Comparison of ENCODE assay signal across 7 mouse cellular contexts in genomic region chr9:97017811-97018641, GRCm38 (mm10). TPM values are rescaled to one million over a fixed set of nuclear protein-coding genes. Genes with fewer than 3 reads are reported as not detected.
A peak's percentile ranks its signal among the peaks of the same experiment; 100 is the strongest.
DNase-seq lines count a peak whose midpoint lies in the region; TF ChIP-seq lines count a peak whose summit lies in the region.

No protein-coding gene starts in this region.

- peak overlapping the region; percentile 57 for H3K4me3 ChIP-seq in small intestine, adult 2 months (ENCODE audit: low read depth, low read length)

- H3K27me3 ChIP-seq in small intestine, adult 2 months (ENCODE audit: control insufficient read depth, insufficient read depth, low read length), result peaks cover 27% of the 10 kb centered on the region

- TF ChIP-seq CTCF in small intestine, adult 2 months (IDR thresholded peaks at IDR 0.05; ENCODE audit: extremely low read depth, insufficient read length, insufficient replicate concordance, low read depth, low read length), result no peak

- no peak for TF ChIP-seq POLR2A in small intestine, adult 2 months (IDR thresholded peaks at IDR 0.05; ENCODE audit: low read depth, low read length)

- peak; percentile 70 for DNase-seq in adrenal gland, postnatal 10 days
- peak; percentile 81 for DNase-seq in embryo, embryonic 10 days (ENCODE audit: low spot score)
- DNase-seq in gastrocnemius, postnatal 25 days, result peak; percentile 46
- peak; percentile 28 for DNase-seq in hindlimb bud, embryonic 11.5 days (ENCODE audit: extremely low spot score, low read depth, low spot score)
- DNase-seq in left cerebral cortex, postnatal 25 days (ENCODE audit: low spot score in 2 of 2), result peak; percentile 49 to 58
- peak; percentile 86 for DNase-seq in mesoderm, embryonic 11.5 days (ENCODE audit: low read depth, low spot score)

- no peak overlapping the region for H3K27ac ChIP-seq in small intestine, adult 2 months (ENCODE audit: insufficient read depth, low read depth, low read length)

- intact Hi-C loops in left cerebral cortex, postnatal 25 days (cut with DNase I), result loop anchor here (2.0 to 5.0 kb wide), 2 partner anchors 49 to 57 kb away; no protein-coding TSS in a partner anchor

- H3K36me3 ChIP-seq in small intestine, adult 2 months (ENCODE audit: control insufficient read depth, insufficient read depth, low read length), result no peaks in the 10 kb centered on the region

- peaks cover 8% of the 10 kb centered on the region for H3K4me1 ChIP-seq in small intestine, adult 2 months (ENCODE audit: control insufficient read depth, insufficient read depth, insufficient read length, low read length)

- under 1% methylated on average over 62 of the region's 62 CpGs for WGBS in small intestine, adult 2 months

RNA-seq across cellular contexts. Expression of gene Spsb4, which starts 0.6 kb away (rescaled TPM):
- 1 to 10 TPM; 1.5 to 3.5 TPM for total RNA-seq in adrenal gland, postnatal 10 days (2021)
- 1 to 10 TPM; 2.9 to 4.1 TPM for total RNA-seq in gastrocnemius, postnatal 25 days (2021)
- total RNA-seq in left cerebral cortex, postnatal 25 days (2021), result 1 to 10 TPM; 6.4 to 7.2 TPM
- polyA plus RNA-seq in small intestine, adult 2 months (2012; rRNA removed), result 0.24 and 0.56 TPM in 2 replicates

Comparison
In these comparisons a context has a peak if more than half of its experiments do, and no peak if none do; other contexts are left out.
1. DNase-seq: peak in every context shown above with its lines; median percentile 86 in mesoderm, embryonic 11.5 days; 81 in embryo, embryonic 10 days; 70 in adrenal gland, postnatal 10 days; 54 in left cerebral cortex, postnatal 25 days; 46 in gastrocnemius, postnatal 25 days; 28 in hindlimb bud, embryonic 11.5 days.